Mouse (Mus musculus): ENCODE measurements around the gene Bcat1. TPM values are rescaled to one million over a fixed set of nuclear protein-coding genes. Genes with fewer than 3 reads are reported as not detected.

Gene Bcat1
- polyA plus RNA-seq, 1 experiment from 2014 or later = 14.9 TPM

DNA sequence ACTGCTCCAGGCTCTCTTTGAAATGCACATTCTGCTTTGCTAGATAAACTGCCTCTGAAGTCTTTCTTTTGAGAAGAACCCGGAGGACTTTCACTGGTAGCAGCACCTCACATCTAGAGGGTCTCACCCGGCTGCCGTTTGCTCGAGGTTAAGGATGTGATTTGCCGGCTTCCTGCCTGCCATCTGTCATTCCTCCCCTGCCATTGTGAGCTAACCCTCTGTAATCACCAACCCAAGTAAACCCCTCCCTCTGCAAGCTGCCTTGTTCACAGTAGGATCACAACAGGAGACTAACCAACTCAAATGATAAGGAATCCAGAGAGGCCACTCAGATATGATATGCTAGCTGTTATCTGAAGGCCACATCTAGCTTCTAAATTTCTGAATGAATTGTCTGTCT is 53.6 kb downstream of the Bcat1 start:
- Histone ChIP-seq H3K4me2 (no peak overlapping the region), H3K36me3 (ENCODE audit: insufficient read depth) (no peaks in the 10 kb centered on the region), H3K4me1 (ENCODE audit: insufficient read depth) (no peaks in the 10 kb centered on the region), H3K27ac (ENCODE audit: low read depth) (no peak overlapping the region), H3K27me3 (ENCODE audit: insufficient read depth, low read length) (no peaks in the 10 kb centered on the region), H3K9ac (no peak overlapping the region), H3K9me3 (ENCODE audit: low read depth, low read length) (no peaks in the 10 kb centered on the region), H3K4me3 (ENCODE audit: low read depth, low read length) (no peak overlapping the region)
- WGBS = 49% methylated on average over 5 of the region's 5 CpGs
- TF ChIP-seq CTCF (IDR thresholded peaks at IDR 0.05; ENCODE audit: low read depth) = no peak
- no peak for ATAC-seq (ENCODE audit: insufficient read depth)
- DNase-seq = no peak

DNA sequence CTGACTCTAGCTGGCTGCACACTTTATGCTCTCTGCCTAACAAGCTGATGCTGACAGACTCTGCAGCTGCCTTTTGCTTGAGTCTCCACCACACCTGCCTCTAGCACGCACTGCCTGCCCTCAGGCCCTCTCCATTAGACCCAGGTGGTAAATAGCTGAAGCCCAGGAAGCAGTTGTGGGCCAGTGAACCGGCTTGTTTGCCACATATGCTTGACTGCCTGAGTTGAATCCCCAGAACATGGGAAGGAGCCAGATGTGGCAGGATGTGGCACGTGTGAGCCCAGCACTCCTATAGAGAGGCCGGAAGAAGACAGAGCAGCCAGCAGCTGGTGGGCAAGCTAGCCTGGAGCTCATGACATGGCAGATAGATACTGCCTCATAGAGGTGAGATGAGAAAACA is 55.4 kb downstream of the Bcat1 start:
- Histone ChIP-seq H3K4me1 (ENCODE audit: insufficient read depth) (no peaks in the 10 kb centered on the region), H3K4me3 (ENCODE audit: low read depth, low read length) (no peak overlapping the region), H3K4me2 (no peak overlapping the region), H3K9ac (no peak overlapping the region), H3K27ac (ENCODE audit: low read depth) (no peak overlapping the region), H3K36me3 (ENCODE audit: insufficient read depth) (no peaks in the 10 kb centered on the region), H3K9me3 (ENCODE audit: low read depth, low read length) (no peaks in the 10 kb centered on the region), H3K27me3 (ENCODE audit: insufficient read depth, low read length) (no peaks in the 10 kb centered on the region)
- no peak for TF ChIP-seq CTCF (IDR thresholded peaks at IDR 0.05; ENCODE audit: low read depth)
- DNase-seq (no peak), ATAC-seq (ENCODE audit: insufficient read depth) (no peak)
- WGBS = 83% methylated on average over 4 of the region's 4 CpGs

DNA sequence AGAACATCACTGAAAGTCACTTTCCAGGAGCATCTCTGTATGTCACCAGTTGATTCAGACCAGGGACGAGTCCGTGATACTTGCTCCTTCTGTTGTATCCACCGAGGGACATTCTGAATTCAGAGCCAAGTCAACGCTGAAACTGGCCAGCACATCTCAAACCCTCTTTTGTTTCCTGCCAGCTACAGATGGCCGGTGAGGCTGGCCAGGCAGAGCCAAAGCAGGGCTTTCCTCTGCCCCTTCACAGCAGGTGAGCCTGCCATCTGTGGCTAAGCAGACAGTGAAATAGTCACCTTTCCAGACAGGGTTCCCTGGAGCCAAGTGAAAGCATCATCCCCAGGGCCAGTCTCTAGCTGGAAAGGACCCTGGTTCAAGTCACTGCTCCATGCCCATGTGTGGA is 57.7 kb downstream of the Bcat1 start:
- no peak for TF ChIP-seq CTCF (IDR thresholded peaks at IDR 0.05; ENCODE audit: low read depth)
- H3K4me1 ChIP-seq (ENCODE audit: insufficient read depth) = no peaks in the 10 kb centered on the region
- WGBS = 95% methylated on average over 5 of the region's 5 CpGs
- H3K4me3 ChIP-seq (ENCODE audit: low read depth, low read length) = no peak overlapping the region
- DNase-seq (no peak), ATAC-seq (ENCODE audit: insufficient read depth) (no peak)
- 0 out of 2 replicates have a peak, but pooled peaks cover 4% of the 10 kb centered on the region for H3K9me3 ChIP-seq (ENCODE audit: low read depth, low read length)
- no peak overlapping the region for H3K4me2 ChIP-seq
- H3K27ac ChIP-seq (ENCODE audit: low read depth) = no peak overlapping the region
- no peaks in the 10 kb centered on the region for H3K36me3 ChIP-seq (ENCODE audit: insufficient read depth)
- H3K9ac ChIP-seq = no peak overlapping the region
- no peaks in the 10 kb centered on the region for H3K27me3 ChIP-seq (ENCODE audit: insufficient read depth, low read length)

DNA sequence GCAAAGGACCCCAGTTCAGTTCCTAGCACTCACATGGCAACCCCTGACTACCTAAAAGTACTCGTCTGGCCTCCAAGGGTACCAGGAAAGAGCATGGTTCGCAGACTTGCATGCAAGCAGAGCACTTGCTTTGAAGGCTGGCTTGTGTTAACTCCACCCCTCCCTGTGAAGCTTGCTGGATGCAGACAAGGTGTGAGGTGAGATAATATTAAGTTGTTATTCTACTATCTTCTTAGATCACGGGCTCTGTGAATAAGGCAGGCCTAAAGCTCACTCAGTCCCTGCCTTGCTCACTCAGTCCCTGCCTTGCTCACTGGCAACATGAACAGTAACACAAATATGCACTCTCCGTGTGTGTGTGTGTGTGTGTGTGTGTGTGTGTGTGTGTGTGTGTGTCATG is 58.5 kb downstream of the Bcat1 start:
- Histone ChIP-seq H3K36me3 (ENCODE audit: insufficient read depth) (no peaks in the 10 kb centered on the region), H3K4me3 (ENCODE audit: low read depth, low read length) (no peak overlapping the region), H3K9me3 (ENCODE audit: low read depth, low read length) (0 out of 2 replicates have a peak, but pooled peaks cover 4% of the 10 kb centered on the region), H3K4me2 (no peak overlapping the region), H3K9ac (no peak overlapping the region), H3K27me3 (ENCODE audit: insufficient read depth, low read length) (no peaks in the 10 kb centered on the region), H3K4me1 (ENCODE audit: insufficient read depth) (no peaks in the 10 kb centered on the region), H3K27ac (ENCODE audit: low read depth) (no peak overlapping the region)
- ATAC-seq (ENCODE audit: insufficient read depth) (no peak), DNase-seq (no peak)
- 82% methylated on average over 4 of the region's 4 CpGs for WGBS
- TF ChIP-seq CTCF (IDR thresholded peaks at IDR 0.05; ENCODE audit: low read depth) = no peak

DNA sequence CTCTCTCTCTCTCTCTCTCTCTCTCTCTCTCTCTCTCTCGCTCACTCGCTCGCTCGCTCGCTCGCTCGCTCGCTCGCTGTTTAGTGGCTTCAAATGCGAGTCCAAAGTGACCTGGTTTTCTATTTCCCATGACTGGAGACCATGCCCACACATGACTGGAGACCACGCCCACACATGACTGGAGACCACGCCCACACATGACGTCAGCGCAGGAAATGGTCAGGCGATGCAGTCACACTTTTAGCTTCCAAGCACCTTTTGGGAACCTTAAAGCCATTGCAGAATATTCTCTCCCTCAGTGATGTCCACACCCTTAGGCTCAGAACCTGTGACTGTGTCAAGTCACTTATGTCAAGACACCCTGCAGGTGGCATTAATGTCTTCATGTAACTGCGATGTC is 59.3 kb downstream of the Bcat1 start:
- no peak overlapping the region for H3K4me2 ChIP-seq
- no peak for ATAC-seq (ENCODE audit: insufficient read depth)
- H3K36me3 ChIP-seq (ENCODE audit: insufficient read depth) = no peaks in the 10 kb centered on the region
- DNase-seq = no peak
- H3K27ac ChIP-seq (ENCODE audit: low read depth) = no peak overlapping the region
- H3K9me3 ChIP-seq (ENCODE audit: low read depth, low read length) = 0 out of 2 replicates have a peak, but pooled peaks cover 4% of the 10 kb centered on the region
- H3K9ac ChIP-seq = no peak overlapping the region
- TF ChIP-seq CTCF (IDR thresholded peaks at IDR 0.05; ENCODE audit: low read depth) = no peak
- no peaks in the 10 kb centered on the region for H3K4me1 ChIP-seq (ENCODE audit: insufficient read depth)
- WGBS = 86% methylated on average over 16 of the region's 16 CpGs
- no peak overlapping the region for H3K4me3 ChIP-seq (ENCODE audit: low read depth, low read length)
- no peaks in the 10 kb centered on the region for H3K27me3 ChIP-seq (ENCODE audit: insufficient read depth, low read length)

DNA sequence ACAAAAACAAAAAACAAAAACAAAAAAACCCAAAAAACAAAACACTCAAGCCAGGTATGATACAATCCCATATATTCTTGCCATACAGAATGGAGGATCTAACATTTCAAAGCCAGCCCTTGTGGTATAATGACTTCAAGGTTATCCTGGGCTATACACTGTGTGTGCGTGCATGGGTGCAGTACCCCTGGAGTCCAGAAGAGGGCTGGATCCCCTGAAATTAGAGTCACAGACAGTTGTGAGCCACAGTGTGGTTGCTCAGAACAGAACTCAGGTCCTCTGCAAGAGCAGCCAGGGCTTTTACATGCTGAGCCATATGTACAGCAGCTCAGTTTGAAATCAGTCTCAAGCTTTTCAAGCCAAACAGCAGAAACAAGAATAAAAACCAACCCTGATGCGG is 61.0 kb downstream of the Bcat1 start:
- Histone ChIP-seq H3K27me3 (ENCODE audit: insufficient read depth, low read length) (no peaks in the 10 kb centered on the region), H3K4me2 (no peak overlapping the region), H3K4me1 (ENCODE audit: insufficient read depth) (no peaks in the 10 kb centered on the region), H3K9ac (no peak overlapping the region), H3K36me3 (ENCODE audit: insufficient read depth) (no peaks in the 10 kb centered on the region), H3K9me3 (ENCODE audit: low read depth, low read length) (0 out of 2 replicates have a peak, but pooled peaks cover 4% of the 10 kb centered on the region), H3K4me3 (ENCODE audit: low read depth, low read length) (no peak overlapping the region), H3K27ac (ENCODE audit: low read depth) (no peak overlapping the region)
- 92% methylated on average over 2 of the region's 2 CpGs for WGBS
- peak; percentile 53 for TF ChIP-seq CTCF (IDR thresholded peaks at IDR 0.05; ENCODE audit: low read depth)
- ATAC-seq (ENCODE audit: insufficient read depth) = no peak
- no peak for DNase-seq

DNA sequence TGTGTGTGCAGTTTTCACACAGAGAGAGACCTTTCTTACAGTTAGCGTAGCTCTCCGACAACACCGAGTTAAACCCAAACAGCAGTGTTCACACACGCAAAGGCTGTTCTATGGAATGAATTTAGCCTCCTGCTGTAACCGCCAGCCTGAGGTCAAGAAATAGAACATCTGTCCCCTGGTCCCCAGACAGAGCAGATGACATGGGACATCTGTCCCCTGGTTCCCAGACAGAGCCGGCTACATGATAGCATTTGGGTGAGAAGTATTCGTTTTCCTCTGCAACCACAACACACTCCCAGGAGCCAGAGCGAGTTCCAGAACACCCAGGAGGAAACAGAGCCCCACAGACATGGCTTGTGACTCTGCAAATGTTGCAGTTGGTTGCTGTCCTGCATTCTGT is 63.3 kb downstream of the Bcat1 start:
- H3K36me3 ChIP-seq (ENCODE audit: insufficient read depth) = no peaks in the 10 kb centered on the region
- no peaks in the 10 kb centered on the region for H3K4me1 ChIP-seq (ENCODE audit: insufficient read depth)
- H3K4me2 ChIP-seq = no peak overlapping the region
- 35% methylated on average over 8 of the region's 8 CpGs for WGBS
- H3K9ac ChIP-seq = no peak overlapping the region
- no peak overlapping the region for H3K27ac ChIP-seq (ENCODE audit: low read depth)
- ATAC-seq (ENCODE audit: insufficient read depth) (peak; percentile 89), DNase-seq (peak; percentile 84)
- no peak for TF ChIP-seq CTCF (IDR thresholded peaks at IDR 0.05; ENCODE audit: low read depth)
- H3K4me3 ChIP-seq (ENCODE audit: low read depth, low read length) = no peak overlapping the region
- 0 out of 2 replicates have a peak, but pooled peaks cover 4% of the 10 kb centered on the region for H3K9me3 ChIP-seq (ENCODE audit: low read depth, low read length)
- H3K27me3 ChIP-seq (ENCODE audit: insufficient read depth, low read length) = no peaks in the 10 kb centered on the region

DNA sequence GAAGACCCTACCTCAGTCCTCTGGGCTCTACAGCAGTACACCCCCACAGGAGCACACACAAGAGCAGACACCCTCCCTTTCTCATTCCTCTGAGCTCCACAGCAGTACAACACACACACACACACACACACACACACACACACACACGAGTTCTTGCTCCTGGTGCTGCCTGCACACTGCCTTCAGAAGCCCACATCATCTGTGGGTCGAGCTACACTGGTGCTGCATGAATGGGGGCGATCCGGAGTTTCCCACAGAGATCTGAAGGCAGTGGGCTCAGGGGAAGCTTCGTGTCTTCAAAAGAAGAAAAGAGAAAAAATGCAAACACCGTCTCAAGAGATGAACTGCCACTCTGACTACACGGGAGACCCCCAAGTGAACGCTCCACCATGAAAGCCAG is 64.8 kb downstream of the Bcat1 start:
- Histone ChIP-seq H3K27me3 (ENCODE audit: insufficient read depth, low read length) (no peaks in the 10 kb centered on the region), H3K4me3 (ENCODE audit: low read depth, low read length) (no peak overlapping the region), H3K4me2 (no peak overlapping the region), H3K9me3 (ENCODE audit: low read depth, low read length) (0 out of 2 replicates have a peak, but pooled peaks cover 4% of the 10 kb centered on the region), H3K9ac (no peak overlapping the region), H3K4me1 (ENCODE audit: insufficient read depth) (no peaks in the 10 kb centered on the region), H3K36me3 (ENCODE audit: insufficient read depth) (no peaks in the 10 kb centered on the region), H3K27ac (ENCODE audit: low read depth) (no peak overlapping the region)
- TF ChIP-seq CTCF (IDR thresholded peaks at IDR 0.05; ENCODE audit: low read depth) = no peak
- WGBS = 80% methylated on average over 8 of the region's 8 CpGs
- no peak for DNase-seq
- no peak for ATAC-seq (ENCODE audit: insufficient read depth)
